Mouse (Mus musculus) spleen, postnatal 36 days (tissue): Measurements from ENCODE around the gene Armh1.
A peak's percentile ranks its signal among the peaks of the same experiment; 100 is the strongest.
"Not testable (repeated sequence)": the region's sequence is repeated elsewhere in the genome, so short reads cannot be mapped to it uniquely, and the experiment has no call there.

Experiments used
- DNase-seq, 2 experiments: peaks; one replicate each; pipeline ENCODE4 v3.0.0; 2022; ENCODE audit warnings: low spot score in 2 of 2, mixed read lengths in 1 of 2

Gene Armh1

GRCm38 (mm10) chr4:117221836-117222235, 30.1 kb downstream of the Armh1 start:
- no peak for DNase-seq

DNA sequence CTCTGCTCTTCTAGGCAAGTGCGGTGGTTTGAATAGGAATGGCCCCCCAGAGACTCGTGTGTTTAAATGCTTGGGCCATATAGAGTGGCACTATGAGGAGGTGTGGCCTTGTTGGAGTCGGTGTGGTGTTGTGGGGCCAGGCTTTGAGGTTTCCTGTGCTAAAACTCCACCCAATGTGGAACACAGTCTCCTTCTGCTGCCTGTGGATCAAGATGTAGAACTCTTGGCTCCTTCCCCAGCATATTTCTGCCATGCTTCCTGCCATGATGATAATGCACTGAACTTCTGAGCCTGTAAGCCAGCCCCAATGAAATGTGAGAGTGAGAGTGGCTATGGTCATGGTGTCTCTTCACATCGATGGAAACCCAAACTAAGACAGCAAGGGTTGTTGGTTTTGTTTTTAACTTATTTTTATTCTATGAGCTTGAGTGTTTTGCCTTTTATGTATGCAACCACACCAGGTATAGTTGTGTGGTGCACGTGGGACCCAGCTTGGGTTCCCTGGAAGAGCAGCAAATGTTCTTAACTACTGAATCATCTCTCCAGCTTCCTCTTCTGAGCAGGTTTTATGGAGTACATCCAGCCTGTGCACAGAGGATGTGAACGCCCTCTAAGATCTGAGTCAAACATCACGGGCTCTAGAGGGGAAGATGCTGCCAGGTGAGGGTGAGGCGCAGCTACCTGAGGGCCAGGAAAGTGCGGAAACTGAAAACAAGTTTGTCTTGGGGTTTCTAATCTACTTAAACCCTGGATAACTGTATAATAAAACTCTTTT, 31.0 kb downstream of the Armh1 start:
- DNase-seq, result peak; percentile 8 to 17

- peak in 1 of 2 experiments; percentile 30 for DNase-seq
These were observed 33.3 kb downstream of the Armh1 start for GRCm38 (mm10) chr4:117218517-117219219.

GRCm38 (mm10) chr4:117217029-117217428, 34.9 kb downstream of the Armh1 start:
- no peak for DNase-seq

DNA sequence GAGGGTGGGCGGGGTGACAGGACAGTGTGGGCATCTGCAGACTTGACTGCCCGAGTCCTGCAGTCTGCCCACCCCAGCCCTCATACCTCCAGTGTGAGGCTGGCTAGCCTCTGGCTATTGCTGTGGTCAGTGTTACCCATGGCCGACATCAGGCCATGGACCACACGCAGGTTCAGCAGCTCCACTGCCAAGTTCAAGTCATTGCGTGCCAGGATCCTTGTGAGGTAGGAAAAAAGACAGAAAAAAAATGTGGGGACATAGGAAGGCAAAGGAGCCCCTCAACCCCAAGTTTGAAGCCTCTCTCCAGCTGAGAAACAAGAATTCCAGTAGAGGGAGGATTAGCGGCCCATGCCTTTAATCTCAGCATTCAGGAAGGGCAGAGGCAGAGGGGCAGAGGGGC, 37.7 kb downstream of the Armh1 start:
- DNase-seq, result no peak

- peak; percentile 71 to 88 for DNase-seq
These were observed 41.5 kb downstream of the Armh1 start for GRCm38 (mm10) chr4:117210147-117211074.

GRCm38 (mm10) chr4:117209592-117209991, 42.3 kb downstream of the Armh1 start:
- no peak for DNase-seq

- DNase-seq, result no peak
These were observed 49.0 kb downstream of the Armh1 start for GRCm38 (mm10) chr4:117202992-117203354.

DNA sequence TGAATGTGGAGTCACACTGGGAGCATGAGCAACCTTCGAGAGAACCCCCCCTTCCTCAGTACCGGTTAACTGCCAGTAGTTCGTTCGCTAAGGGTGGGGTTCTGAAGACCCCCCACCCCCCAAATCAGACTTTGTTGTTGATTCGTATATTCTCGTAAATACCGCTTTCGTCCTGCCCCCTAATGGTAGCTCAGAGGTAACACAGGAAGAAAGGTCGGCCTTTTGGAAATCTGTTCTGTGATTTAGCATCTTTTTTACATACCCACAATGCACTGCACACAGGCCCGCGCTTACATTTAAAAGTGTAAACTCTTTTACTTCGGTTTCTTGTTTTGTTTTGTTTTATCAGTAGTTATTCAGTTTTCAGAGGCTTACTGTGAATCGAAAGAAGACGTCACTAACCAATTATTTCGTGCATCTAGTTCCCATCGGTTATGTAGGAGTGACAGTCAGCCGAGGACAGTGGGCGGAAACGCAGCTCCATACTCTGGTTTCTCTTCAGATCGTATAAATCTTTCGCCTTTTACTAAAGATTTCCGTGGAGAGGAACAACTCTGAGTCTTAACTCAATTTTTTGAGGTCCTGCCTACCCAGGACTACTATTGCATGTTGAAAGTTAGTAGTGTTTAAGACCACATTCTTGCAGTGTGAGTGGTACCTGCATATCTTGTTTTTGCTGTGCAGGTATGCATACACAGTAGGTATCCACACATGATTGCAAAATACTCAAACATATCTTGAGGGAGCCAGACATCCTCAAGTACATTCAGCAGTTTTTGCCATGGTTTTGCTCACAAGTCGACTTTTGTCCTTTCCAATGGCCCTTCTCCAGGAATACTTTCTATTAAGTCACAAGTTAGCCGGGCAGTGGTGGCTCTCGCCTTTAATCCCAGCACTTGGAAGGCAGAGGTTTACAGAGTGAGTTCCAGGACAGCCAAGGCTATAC, 49.6 kb downstream of the Armh1 start:
- DNase-seq, result peak; percentile 55 to 67

DNA sequence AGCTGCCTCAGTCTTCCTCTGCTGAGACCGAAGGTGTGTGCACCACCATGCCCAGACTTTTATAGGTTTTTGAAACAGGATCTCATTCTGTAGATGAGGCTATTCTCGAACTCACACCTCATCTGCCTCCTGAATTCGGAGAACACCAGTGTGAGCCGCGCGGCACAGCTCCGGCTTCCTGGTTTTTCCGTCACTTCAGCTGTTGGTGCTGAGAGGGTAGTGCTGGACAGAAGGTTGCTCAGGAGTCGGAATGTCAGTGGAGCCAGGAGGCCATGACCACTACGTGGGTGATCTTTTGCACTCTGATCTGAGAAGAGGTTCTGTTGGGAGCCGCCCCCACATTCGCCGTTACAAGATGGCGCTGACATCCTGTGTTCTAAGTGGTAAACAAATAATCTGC, 60.1 kb downstream of the Armh1 start:
- no peak for DNase-seq

DNA sequence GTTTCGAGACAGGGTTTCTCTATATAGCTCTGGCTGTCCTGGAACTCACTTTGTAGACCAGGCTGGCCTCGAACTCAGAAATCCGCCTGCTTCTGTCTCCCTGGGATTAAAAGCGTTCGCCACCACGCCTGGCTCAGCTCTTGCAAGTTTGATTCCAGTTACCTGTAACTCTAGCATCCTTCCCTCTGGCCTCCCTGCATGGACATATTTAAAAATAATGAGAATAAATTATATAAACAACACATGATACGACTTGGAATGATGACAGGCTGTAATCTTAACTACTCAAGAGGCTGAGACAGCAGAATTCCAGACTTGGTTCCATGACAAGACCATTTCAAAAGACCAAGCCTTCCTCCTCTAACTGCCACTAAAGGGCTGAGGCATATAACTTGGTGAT, 61.3 kb downstream of the Armh1 start:
- DNase-seq, result no peak

DNA sequence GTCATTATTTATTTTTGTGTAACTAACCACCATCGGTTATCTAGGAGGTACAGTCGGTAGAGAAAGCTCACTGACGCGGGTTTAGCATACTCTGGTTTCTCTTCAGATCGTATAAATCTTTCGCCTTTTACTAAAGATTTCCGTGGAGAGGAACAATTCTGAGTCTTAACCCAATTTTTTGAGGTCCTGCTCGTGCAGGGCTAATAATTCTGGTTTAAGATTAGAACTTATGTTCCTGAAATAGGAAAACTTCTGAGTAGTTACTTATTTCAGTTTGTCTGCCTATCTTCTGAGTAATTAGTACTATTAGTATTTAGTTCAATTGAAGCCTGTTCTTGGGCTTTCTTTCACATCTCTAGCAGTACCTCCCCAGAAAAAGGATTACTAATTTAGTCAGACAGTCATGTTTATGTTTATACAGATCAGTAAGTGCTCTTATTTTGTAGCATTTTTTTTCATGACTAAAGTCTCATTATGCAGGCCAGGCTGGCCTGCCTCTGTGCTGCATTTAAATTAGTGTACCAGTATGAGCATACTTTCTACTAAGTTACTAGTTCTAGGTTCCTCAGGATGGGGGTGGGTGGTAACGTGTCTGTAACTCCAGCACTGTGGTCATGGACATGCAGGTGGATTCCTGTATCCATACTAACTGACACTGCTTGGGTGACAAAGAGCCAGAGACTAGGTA, 61.9 kb downstream of the Armh1 start:
- peak; percentile 33 to 64 for DNase-seq

DNA sequence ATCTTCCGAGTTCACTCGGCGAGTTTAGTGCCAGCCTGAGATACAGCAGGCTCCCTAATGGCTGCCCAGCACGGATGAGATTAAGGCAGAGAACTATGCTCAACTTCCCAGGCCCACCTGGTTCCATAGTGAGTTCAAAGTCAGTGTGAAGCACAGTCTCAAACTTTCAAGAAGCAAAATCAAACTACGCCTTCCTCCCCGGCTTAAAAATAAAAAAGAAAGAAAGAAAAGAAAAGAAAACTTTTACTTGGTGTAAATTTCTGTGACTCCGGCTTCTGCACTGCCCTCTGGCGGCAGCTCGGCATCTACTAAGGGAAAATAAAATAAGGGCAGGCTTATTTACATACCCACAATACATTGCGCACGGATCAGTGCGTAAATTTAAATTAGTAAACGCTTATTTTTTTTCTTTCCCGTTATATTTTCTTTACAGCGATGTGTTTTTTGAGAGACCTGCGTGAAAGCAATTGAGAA, 62.5 kb downstream of the Armh1 start:
- peak; percentile 78 to 88 for DNase-seq

DNA sequence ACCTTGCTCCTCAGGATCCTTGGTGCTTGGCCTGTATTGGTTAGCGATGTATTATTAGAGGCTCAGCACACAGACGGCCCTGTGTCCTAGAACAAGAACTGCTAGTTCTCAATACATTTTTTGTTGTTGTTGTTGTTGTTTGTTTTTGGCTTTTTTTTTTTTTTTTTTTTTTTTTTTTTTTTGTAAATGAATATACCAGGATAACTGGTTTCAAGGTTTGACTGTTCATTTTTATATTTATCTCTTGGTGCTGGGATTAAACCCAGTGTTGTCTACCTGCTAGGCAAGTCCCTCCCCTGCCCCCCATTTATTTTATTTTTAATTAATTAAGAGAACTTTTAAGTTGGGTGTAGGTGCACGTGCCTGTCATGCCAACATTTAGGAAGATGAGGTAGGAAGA, 63.0 kb downstream of the Armh1 start:
- DNase-seq, result no peak

- not testable (repeated sequence) for DNase-seq
These were observed 69.2 kb downstream of the Armh1 start for GRCm38 (mm10) chr4:117182759-117183096.

GRCm38 (mm10) chr4:117181863-117182758, 69.8 kb downstream of the Armh1 start, which contains the start of gene Kif2c:
Kif2c (minus strand) TSS chr4:117182639.
- DNase-seq, result peak; percentile 88 to 92

GRCm38 (mm10) chr4:117169936-117170335, 82.0 kb downstream of the Armh1 start:
- no peak for DNase-seq
